Mouse (Mus musculus): ENCODE results near the gene Hdgf. TPM values are rescaled to one million over a fixed set of nuclear protein-coding genes. Genes with fewer than 3 reads are reported as not detected.
A peak's percentile ranks its signal among the peaks of the same experiment; 100 is the strongest.

Hdgf gene
- polyA plus RNA-seq, 1 experiment from 2014 or later, result 116 TPM

DNA sequence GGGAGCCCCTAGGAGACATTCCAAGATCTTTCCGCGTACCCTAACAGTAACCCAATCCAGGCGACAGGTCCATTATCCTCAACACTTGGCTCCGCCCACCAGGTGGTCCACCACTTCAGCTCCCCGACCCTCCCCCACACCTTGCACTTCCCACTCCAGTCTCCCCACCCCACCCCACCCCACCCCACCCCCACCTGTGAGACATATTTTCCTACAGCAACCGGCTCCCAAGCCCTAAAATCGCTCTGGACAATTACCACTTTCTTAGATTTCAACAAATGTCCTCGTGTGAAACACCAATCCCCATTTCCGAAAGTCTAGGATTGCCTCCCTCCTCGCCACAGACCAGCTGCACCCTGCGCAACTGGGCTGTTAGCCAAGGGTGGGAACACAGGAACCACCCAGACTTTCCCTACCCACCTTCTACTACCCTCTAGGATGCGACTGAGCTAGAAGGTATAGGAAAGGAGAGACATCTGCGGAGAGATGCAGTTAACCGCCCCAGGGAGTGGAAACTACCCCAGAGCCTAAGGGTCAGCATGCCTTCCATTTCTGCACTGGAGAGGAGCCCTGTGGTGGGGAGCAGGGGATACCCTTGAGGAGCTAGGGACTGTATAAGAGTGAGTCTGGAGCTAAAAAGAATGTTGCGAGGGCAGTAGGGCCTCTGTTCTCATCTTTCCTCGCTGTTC lies 43.3 kb downstream of the Hdgf start:
- Histone ChIP-seq H3K4me3 (ENCODE audit: low read depth, low read length) (no peak overlapping the region), H3K9me3 (ENCODE audit: low read length) (no peaks in the 10 kb centered on the region), H3K27ac (ENCODE audit: low read depth) (no peak overlapping the region), H3K9ac (replicated peaks) (no peak overlapping the region), H3K4me1 (ENCODE audit: insufficient read depth) (peaks cover 11% of the 10 kb centered on the region), H3K27me3 (ENCODE audit: insufficient read depth, low read length) (peaks cover 80% of the 10 kb centered on the region), H3K4me2 (ENCODE audit: low read depth, low read length) (no peak overlapping the region), H3K36me3 (replicated peaks; ENCODE audit: insufficient read depth, low read length) (no peaks in the 10 kb centered on the region)
- WGBS (ENCODE audit: insufficient replicate concordance), result 17% methylated on average over 16 of the region's 16 CpGs
- DNase-seq, result no peak
- no peak for TF ChIP-seq CTCF (IDR thresholded peaks at IDR 0.05; ENCODE audit: low read depth)
- no peak for TF ChIP-seq EP300 (IDR thresholded peaks at IDR 0.05; ENCODE audit: low read depth)
- no peak for ATAC-seq

DNA sequence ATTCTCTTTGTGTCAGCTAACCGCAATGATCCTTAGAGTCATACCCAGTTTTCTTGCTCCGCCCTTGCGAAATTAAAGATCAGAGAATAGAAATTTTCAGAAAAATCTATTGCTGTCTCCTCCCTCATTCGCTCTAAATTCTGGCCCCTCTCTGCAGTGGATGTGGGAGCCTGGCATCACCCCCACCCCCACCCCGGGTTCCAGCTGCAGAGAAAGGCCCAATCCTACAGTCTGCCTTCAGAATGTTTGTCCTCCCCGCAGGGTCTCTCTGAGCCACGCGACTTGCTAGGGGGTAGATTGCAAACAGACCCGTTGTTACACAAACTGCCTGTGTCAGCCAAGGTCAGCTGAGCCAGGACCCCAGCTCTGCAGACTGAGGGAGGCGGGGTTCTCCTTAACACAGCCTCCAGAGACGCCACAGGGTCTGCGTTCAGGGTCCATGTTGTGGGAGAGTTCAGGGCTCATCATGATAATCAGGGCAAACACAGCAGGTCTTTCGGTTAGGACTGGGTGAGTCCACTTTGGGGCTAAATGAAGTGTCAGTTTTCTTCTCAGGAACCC lies 43.9 kb downstream of the Hdgf start:
- no peak for ATAC-seq
- Histone ChIP-seq H3K4me1 (ENCODE audit: insufficient read depth) (peaks cover 11% of the 10 kb centered on the region), H3K27ac (ENCODE audit: low read depth) (no peak overlapping the region), H3K9ac (replicated peaks) (no peak overlapping the region), H3K9me3 (ENCODE audit: low read length) (no peaks in the 10 kb centered on the region), H3K4me3 (ENCODE audit: low read depth, low read length) (no peak overlapping the region), H3K36me3 (replicated peaks; ENCODE audit: insufficient read depth, low read length) (no peaks in the 10 kb centered on the region), H3K27me3 (ENCODE audit: insufficient read depth, low read length) (peaks cover 80% of the 10 kb centered on the region), H3K4me2 (ENCODE audit: low read depth, low read length) (no peak overlapping the region)
- WGBS (ENCODE audit: insufficient replicate concordance), result 12% methylated on average over 13 of the region's 13 CpGs
- DNase-seq, result no peak
- no peak for TF ChIP-seq EP300 (IDR thresholded peaks at IDR 0.05; ENCODE audit: low read depth)
- TF ChIP-seq CTCF (IDR thresholded peaks at IDR 0.05; ENCODE audit: low read depth), result no peak

DNA sequence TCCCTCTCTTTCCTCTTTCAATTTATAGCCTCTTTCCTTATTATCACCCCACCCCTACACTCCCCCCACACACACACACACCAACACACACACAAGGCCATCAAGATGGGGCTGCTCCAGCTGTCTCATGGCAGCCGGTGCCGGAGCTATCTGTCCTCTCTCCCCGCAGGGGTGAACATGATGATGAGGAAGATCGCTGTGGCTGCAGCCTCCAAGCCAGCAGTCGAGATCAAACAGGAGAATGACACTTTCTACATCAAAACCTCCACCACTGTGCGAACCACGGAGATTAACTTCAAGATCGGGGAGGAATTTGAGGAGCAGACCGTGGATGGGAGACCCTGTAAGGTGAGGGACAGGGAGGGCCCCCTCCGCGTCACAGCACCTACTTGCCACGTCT lies 45.8 kb downstream of the Hdgf start:
- H3K4me1 ChIP-seq (ENCODE audit: insufficient read depth), result peaks cover 11% of the 10 kb centered on the region
- no peak for DNase-seq
- no peak for ATAC-seq
- WGBS (ENCODE audit: insufficient replicate concordance), result 10% methylated on average over 12 of the region's 12 CpGs
- H3K27me3 ChIP-seq (ENCODE audit: insufficient read depth, low read length), result peaks cover 67% of the 10 kb centered on the region
- H3K9ac ChIP-seq (replicated peaks), result no peak overlapping the region
- H3K4me2 ChIP-seq (ENCODE audit: low read depth, low read length), result 0 out of 2 replicates have a peak overlapping the region, but pooled peaks have one; percentile 47
- H3K4me3 ChIP-seq (ENCODE audit: low read depth, low read length), result 0 out of 2 replicates have a peak overlapping the region, but pooled peaks have one; percentile 4
- H3K9me3 ChIP-seq (ENCODE audit: low read length), result no peaks in the 10 kb centered on the region
- TF ChIP-seq EP300 (IDR thresholded peaks at IDR 0.05; ENCODE audit: low read depth) (no peak), CTCF (IDR thresholded peaks at IDR 0.05; ENCODE audit: low read depth) (no peak)
- no peaks in the 10 kb centered on the region for H3K36me3 ChIP-seq (replicated peaks; ENCODE audit: insufficient read depth, low read length)
- H3K27ac ChIP-seq (ENCODE audit: low read depth), result no peak overlapping the region

DNA sequence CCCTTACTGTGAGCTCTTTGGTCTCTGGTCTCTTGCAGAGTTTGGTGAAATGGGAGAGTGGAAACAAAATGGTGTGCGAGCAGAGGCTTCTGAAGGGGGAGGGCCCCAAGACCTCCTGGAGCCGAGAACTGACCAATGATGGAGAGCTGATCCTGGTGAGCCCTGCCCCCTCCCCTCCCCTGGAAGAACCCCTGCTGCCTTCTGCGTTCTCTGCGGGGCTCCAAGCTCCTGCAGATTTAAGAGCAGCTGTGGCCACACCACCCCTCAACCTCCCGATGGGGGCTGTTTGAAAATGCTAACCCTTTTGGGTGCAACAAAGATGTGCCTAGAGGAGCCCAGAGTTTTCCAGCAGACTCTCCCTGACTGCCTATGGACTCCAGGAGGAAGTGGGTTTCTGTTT lies 46.3 kb downstream of the Hdgf start:
- Histone ChIP-seq H3K36me3 (replicated peaks; ENCODE audit: insufficient read depth, low read length) (no peaks in the 10 kb centered on the region), H3K4me2 (ENCODE audit: low read depth, low read length) (peak overlapping the region; percentile 47), H3K9ac (replicated peaks) (0 out of 2 replicates have a peak overlapping the region, but pooled peaks have one; percentile 11), H3K27me3 (ENCODE audit: insufficient read depth, low read length) (peaks cover 62% of the 10 kb centered on the region), H3K27ac (ENCODE audit: low read depth) (no peak overlapping the region), H3K4me1 (ENCODE audit: insufficient read depth) (peaks cover 9% of the 10 kb centered on the region), H3K4me3 (ENCODE audit: low read depth, low read length) (0 out of 2 replicates have a peak overlapping the region, but pooled peaks have one; percentile 4), H3K9me3 (ENCODE audit: low read length) (no peaks in the 10 kb centered on the region)
- DNase-seq, result no peak
- TF ChIP-seq CTCF (IDR thresholded peaks at IDR 0.05; ENCODE audit: low read depth) (no peak), EP300 (IDR thresholded peaks at IDR 0.05; ENCODE audit: low read depth) (no peak)
- ATAC-seq, result no peak
- WGBS (ENCODE audit: insufficient replicate concordance), result 0% methylated on average over 5 of the region's 5 CpGs

DNA sequence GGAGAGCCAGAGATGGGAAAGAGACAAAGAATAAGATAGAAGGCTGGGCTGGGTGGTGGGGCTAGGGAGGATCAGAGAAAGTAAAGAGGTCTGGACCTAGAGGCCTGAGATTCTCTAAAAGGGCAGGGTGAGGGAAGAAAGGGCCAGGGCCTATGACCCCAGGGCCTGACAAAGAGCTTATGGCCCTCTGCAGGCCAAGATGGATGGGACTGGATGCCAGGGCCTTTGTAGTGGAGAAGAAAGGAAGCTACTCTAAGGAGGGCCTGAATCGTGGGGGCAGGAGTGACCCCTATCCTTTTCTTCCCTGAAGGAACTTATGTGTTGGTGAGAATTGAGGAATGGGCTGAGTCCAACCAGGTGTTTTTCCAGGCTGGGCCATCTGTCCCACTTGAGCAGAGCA lies 51.9 kb downstream of the Hdgf start:
- ATAC-seq (no peak), DNase-seq (no peak)
- H3K4me1 ChIP-seq (ENCODE audit: insufficient read depth), result peaks cover 10% of the 10 kb centered on the region; the same call in 1 of the 2 replicates
- no peaks in the 10 kb centered on the region for H3K9me3 ChIP-seq (ENCODE audit: low read length)
- H3K27me3 ChIP-seq (ENCODE audit: insufficient read depth, low read length), result peaks cover 26% of the 10 kb centered on the region
- H3K4me2 ChIP-seq (ENCODE audit: low read depth, low read length), result no peak overlapping the region
- H3K27ac ChIP-seq (ENCODE audit: low read depth), result no peak overlapping the region
- H3K4me3 ChIP-seq (ENCODE audit: low read depth, low read length), result no peak overlapping the region
- no peak for TF ChIP-seq CTCF (IDR thresholded peaks at IDR 0.05; ENCODE audit: low read depth)
- no peak for TF ChIP-seq EP300 (IDR thresholded peaks at IDR 0.05; ENCODE audit: low read depth)
- no peaks in the 10 kb centered on the region for H3K36me3 ChIP-seq (replicated peaks; ENCODE audit: insufficient read depth, low read length)
- no peak overlapping the region for H3K9ac ChIP-seq (replicated peaks)
- WGBS (ENCODE audit: insufficient replicate concordance), result 72% methylated on average over 1 of the region's 1 CpGs

DNA sequence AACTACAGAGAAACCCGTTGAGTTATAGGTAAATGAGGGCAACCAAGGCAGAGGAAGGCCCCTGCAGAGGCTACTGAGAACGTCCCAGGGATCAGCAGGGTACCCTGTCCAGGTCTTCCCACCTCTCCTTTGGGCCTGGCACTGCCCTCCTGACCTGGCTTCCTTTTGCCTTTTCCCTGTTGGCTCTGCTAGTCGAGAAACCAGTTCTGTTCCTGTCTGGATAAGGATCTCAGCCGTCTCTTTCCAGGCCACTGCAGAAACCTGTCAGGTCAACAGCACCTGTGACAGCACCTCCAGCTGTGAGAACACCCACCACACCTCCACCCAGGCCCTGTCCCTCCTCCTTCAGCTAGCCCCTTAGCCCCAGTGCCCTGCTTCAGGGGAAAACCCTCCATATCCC lies 52.4 kb downstream of the Hdgf start:
- H3K4me2 ChIP-seq (ENCODE audit: low read depth, low read length), result no peak overlapping the region
- no peak overlapping the region for H3K9ac ChIP-seq (replicated peaks)
- H3K27ac ChIP-seq (ENCODE audit: low read depth), result no peak overlapping the region
- no peak for DNase-seq
- no peaks in the 10 kb centered on the region for H3K36me3 ChIP-seq (replicated peaks; ENCODE audit: insufficient read depth, low read length)
- H3K9me3 ChIP-seq (ENCODE audit: low read length), result no peaks in the 10 kb centered on the region
- ATAC-seq, result no peak
- TF ChIP-seq CTCF (IDR thresholded peaks at IDR 0.05; ENCODE audit: low read depth) (no peak), EP300 (IDR thresholded peaks at IDR 0.05; ENCODE audit: low read depth) (no peak)
- peaks cover 21% of the 10 kb centered on the region for H3K27me3 ChIP-seq (ENCODE audit: insufficient read depth, low read length)
- H3K4me3 ChIP-seq (ENCODE audit: low read depth, low read length), result no peak overlapping the region
- WGBS (ENCODE audit: insufficient replicate concordance), result 40% methylated on average over 4 of the region's 4 CpGs
- peaks cover 10% of the 10 kb centered on the region; the same call in 1 of the 2 replicates for H3K4me1 ChIP-seq (ENCODE audit: insufficient read depth)

Data from liver, postnatal 0 days (tissue).